Mouse (Mus musculus) megakaryocyte, embryonic 14.5 days (primary cell): ENCODE results near the gene Spem2. TPM values are rescaled to one million over a fixed set of nuclear protein-coding genes. Genes with fewer than 3 reads are reported as not detected.

Experiments used
- H3K27me3 ChIP-seq: replicated peaks from 2 replicates; pipeline ENCODE3; 2012; ENCODE audit warnings: inconsistent platforms
- H3K36me3 ChIP-seq: replicated peaks from 2 replicates; pipeline ENCODE3; 2012; ENCODE audit warnings: low read length, inconsistent platforms, mixed read lengths
- H3K4me1 ChIP-seq: 2 replicates; pipeline ENCODE4 v1.6.1; 2012; ENCODE audit warnings: inconsistent platforms
- H3K4me3 ChIP-seq: replicated peaks from 2 replicates; pipeline ENCODE3; 2012; ENCODE audit warnings: moderate library complexity, mild to moderate bottlenecking, inconsistent platforms
- H3K9me3 ChIP-seq: 2 replicates; pipeline ENCODE4 v1.6.1; 2012; ENCODE audit warnings: inconsistent platforms
- FLI1 ChIP-seq: IDR thresholded peaks from 2 replicates; pipeline ENCODE4 v1.6.1; 2012; ENCODE audit warnings: low read length, inconsistent platforms, mixed read lengths
- GATA1 ChIP-seq: IDR thresholded peaks from 3 replicates; pipeline ENCODE4 v1.6.1; 2012; ENCODE audit warnings: mixed read lengths, low read length, inconsistent platforms, borderline replicate concordance
- polyA plus RNA-seq: library from polyadenylated mRNA; stranded (reverse); fragments of >175 nt; gene quantifications from 2 replicates; pipeline ENCODE4 v1.2.3, GENCODE M21; 2012; ENCODE audit warnings: low replicate concordance; ENCODE audit not compliant: insufficient read depth

The Spem2 gene
- polyA plus RNA-seq, 1 experiment, result not detected

- Histone ChIP-seq H3K9me3 (no peaks in the 10 kb centered on the region), H3K36me3 (no peaks in the 10 kb centered on the region), H3K4me1 (peaks cover 70% of the 10 kb centered on the region), H3K4me3 (peak overlapping the region; percentile 87), H3K27me3 (peaks cover 93% of the 10 kb centered on the region)
- no peak for TF ChIP-seq GATA1
- no peak for TF ChIP-seq FLI1
Measured at GRCm38 (mm10) chr11:69800392-69801197, 17.7 kb downstream of the Spem2 start.

GRCm38 (mm10) chr11:69800138-69800391 is 18.2 kb downstream of the Spem2 start:
- peak overlapping the region; percentile 87 for H3K4me3 ChIP-seq
- TF ChIP-seq FLI1 (no peak), GATA1 (no peak)
- H3K4me1 ChIP-seq, result peaks cover 75% of the 10 kb centered on the region
- H3K27me3 ChIP-seq, result peaks cover 88% of the 10 kb centered on the region
- no peaks in the 10 kb centered on the region for H3K9me3 ChIP-seq
- no peaks in the 10 kb centered on the region for H3K36me3 ChIP-seq

GRCm38 (mm10) chr11:69799394-69800137 is 18.7 kb downstream of the Spem2 start:
- Histone ChIP-seq H3K4me1 (peaks cover 77% of the 10 kb centered on the region), H3K27me3 (peaks cover 83% of the 10 kb centered on the region), H3K9me3 (no peaks in the 10 kb centered on the region), H3K4me3 (peak overlapping the region; percentile 87), H3K36me3 (no peaks in the 10 kb centered on the region)
- no peak for TF ChIP-seq FLI1
- TF ChIP-seq GATA1, result no peak

DNA sequence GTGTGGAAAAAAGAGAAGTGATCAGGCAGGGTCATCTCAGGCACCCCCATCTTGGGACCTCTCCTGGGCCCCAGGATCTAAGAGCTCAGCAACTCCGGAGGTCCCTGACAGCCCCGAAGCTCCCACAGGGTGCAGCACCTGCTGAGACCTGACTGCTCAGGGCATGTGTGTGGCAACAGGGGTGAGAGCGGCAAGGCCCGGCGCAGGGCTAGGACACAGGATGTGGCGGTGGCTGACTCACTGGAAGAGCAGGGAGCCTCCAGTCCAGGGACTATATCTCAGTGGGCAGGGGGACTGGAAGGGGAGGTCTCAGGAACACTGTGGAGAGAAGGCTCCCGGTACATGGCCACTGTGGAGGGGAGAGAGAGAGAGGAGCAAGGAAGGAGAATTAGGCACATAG is 20.3 kb downstream of the Spem2 start:
- Histone ChIP-seq H3K36me3 (no peaks in the 10 kb centered on the region), H3K4me1 (peaks cover 65% of the 10 kb centered on the region), H3K27me3 (peaks cover 78% of the 10 kb centered on the region), H3K4me3 (no peak overlapping the region), H3K9me3 (no peaks in the 10 kb centered on the region)
- TF ChIP-seq GATA1, result no peak

DNA sequence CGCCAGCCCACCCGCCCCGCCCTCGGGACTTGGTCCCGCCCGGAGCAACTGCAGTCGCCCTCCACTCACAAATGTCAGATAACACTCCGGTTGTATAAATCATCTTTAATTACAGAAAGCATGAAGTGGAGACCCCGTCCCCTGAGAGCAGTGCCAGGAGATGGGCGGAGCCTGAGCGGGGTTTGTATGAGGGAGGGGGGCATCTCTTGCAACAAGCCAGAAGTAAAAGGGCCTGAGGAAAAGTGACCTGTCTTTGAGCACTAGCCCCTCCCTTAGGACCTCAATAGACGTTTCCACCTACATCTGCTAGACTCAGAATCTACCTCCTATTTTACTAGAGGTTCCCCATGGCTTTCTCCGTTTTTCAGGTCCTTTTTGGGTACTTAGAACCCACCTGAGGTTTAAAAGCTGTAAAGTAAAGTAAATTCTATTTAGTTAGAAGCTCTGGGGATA is 22.3 kb downstream of the Spem2 start:
- TF ChIP-seq GATA1, result no peak
- no peak for TF ChIP-seq FLI1
- peak overlapping the region; percentile 91 for H3K4me3 ChIP-seq
- no peaks in the 10 kb centered on the region for H3K36me3 ChIP-seq
- H3K27me3 ChIP-seq, result peaks cover 63% of the 10 kb centered on the region
- H3K4me1 ChIP-seq, result peaks cover 46% of the 10 kb centered on the region
- H3K9me3 ChIP-seq, result no peaks in the 10 kb centered on the region

DNA sequence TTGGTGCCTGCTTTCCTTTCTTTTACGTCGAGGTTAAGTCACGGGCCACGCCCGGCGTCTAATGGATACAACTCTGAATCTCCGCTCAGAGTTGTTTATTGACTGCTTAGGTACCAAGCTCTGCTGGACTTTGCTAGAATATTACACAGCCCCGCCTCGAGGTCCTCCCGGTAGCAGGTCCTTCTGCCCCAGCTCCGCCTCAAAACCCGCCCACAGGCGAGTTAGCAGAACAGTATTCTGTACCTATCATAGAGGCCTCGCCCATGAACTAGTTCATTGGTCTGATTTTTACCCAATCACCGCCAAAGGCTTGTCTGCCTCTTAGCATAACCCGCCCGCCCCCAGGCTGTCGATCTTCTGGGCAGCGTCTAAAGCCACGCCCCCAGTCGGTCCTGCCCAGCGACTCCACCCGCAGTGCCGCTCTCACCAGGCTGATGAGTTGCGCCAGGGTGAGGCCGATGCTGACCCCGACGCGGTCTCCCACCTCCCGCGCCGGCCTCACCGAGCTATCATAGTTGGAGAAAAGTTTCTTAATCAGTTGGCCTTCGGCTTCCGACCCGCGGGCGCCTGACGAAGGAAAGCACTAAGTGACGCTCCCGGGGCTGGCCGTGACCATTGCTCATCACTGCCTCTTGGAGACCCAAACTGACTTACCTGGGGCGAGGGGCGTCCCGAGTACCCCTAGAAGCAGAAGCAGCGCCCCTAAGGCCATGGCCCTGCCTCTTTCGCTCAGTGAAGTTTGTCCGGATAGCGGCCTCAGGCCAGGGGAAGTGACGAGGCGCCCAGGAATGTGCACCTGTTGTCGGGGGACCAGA is 22.9 kb downstream of the Spem2 start, which contains the start of gene Chrnb1:
Gene Chrnb1, minus strand, starts transcription at position 776 of the 815 bp plus-strand sequence.
- Histone ChIP-seq H3K4me1 (peaks cover 40% of the 10 kb centered on the region), H3K27me3 (peaks cover 56% of the 10 kb centered on the region), H3K36me3 (no peaks in the 10 kb centered on the region), H3K4me3 (peak within 1 kb of the TSS; percentile 91), H3K9me3 (no peaks in the 10 kb centered on the region)
- no peak for TF ChIP-seq FLI1
- TF ChIP-seq GATA1, result no peak

GRCm38 (mm10) chr11:69793429-69793828 is 24.8 kb downstream of the Spem2 start:
- peaks cover 43% of the 10 kb centered on the region for H3K27me3 ChIP-seq

GRCm38 (mm10) chr11:69791420-69791819 is 26.8 kb downstream of the Spem2 start:
- TF ChIP-seq GATA1 (no peak), FLI1 (no peak)
- Histone ChIP-seq H3K9me3 (no peaks in the 10 kb centered on the region), H3K4me1 (peaks cover 26% of the 10 kb centered on the region), H3K36me3 (no peaks in the 10 kb centered on the region), H3K4me3 (no peak overlapping the region), H3K27me3 (peaks cover 30% of the 10 kb centered on the region)

More at GRCm38 (mm10) chr11:69793429-69793828, 24.8 kb downstream of the Spem2 start:
- Histone ChIP-seq H3K9me3 (no peaks in the 10 kb centered on the region), H3K36me3 (no peaks in the 10 kb centered on the region), H3K4me1 (peaks cover 26% of the 10 kb centered on the region), H3K4me3 (no peak overlapping the region)
- TF ChIP-seq GATA1 (no peak), FLI1 (no peak)

DNA sequence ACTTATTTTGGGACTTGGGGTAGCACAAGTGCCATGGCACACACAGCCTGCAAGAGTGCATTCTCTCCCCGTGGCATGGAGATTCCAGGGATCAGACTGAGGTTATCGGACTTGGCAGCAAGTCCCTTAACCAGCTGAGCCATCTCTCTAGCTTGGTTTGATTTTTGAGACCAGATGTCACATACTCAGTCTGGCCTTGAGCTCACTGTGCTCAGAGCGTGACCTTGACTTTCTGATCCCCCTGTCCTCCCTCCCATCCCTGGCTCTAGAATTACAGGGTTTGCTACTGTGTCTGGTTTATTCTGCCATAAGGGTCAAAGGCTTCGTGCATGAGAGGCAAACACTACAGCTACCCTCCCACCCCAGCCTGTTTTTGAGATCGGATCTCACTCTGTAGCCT is 28.8 kb downstream of the Spem2 start:
- TF ChIP-seq GATA1 (no peak), FLI1 (no peak)

GRCm38 (mm10) chr11:69787306-69787705 is 31.0 kb downstream of the Spem2 start:
- no peak for TF ChIP-seq GATA1
- TF ChIP-seq FLI1, result no peak
- peaks cover 17% of the 10 kb centered on the region for H3K27me3 ChIP-seq
- H3K4me3 ChIP-seq, result no peak overlapping the region
- no peaks in the 10 kb centered on the region for H3K9me3 ChIP-seq
- H3K36me3 ChIP-seq, result no peaks in the 10 kb centered on the region
- H3K4me1 ChIP-seq, result peaks cover 13% of the 10 kb centered on the region

More for the DNA sequence above, 28.8 kb downstream of the Spem2 start:
- Histone ChIP-seq H3K36me3 (no peaks in the 10 kb centered on the region), H3K27me3 (peaks cover 24% of the 10 kb centered on the region), H3K4me3 (no peak overlapping the region), H3K9me3 (no peaks in the 10 kb centered on the region), H3K4me1 (peaks cover 19% of the 10 kb centered on the region)
